Mouse (Mus musculus) adrenal gland, postnatal 36 days (tissue): ENCODE measurements at regions not wholly inside any gene's neighbourhood (a gene's known extent, or its start where the extent isn't known, plus 50 kb on each side); places are given as distances from the start of the nearest gene placed in this dataset.

ENCODE experiments used
- DNase-seq, 2 experiments: peaks; one replicate each; pipeline ENCODE4 v3.0.0; 2021; ENCODE audit warnings: mixed read lengths in 1 of 2

- DNase-seq = no peak
Measured at GRCm38 (mm10) chr13:16100253-16100652, 88.6 kb downstream of the Inhba start.

GRCm38 (mm10) chr13:16114837-16115236 lies 103.2 kb downstream of the Inhba start:
- no peak for DNase-seq

GRCm38 (mm10) chr13:16146686-16147085 lies 135.0 kb downstream of the Inhba start:
- DNase-seq = no peak

- DNase-seq = no peak
Measured at GRCm38 (mm10) chr13:16154926-16155325, 143.3 kb downstream of the Inhba start.

- no peak for DNase-seq
Measured at GRCm38 (mm10) chr13:16165204-16165894, 153.7 kb downstream of the Inhba start.

GRCm38 (mm10) chr13:16196692-16197091 lies 185.0 kb downstream of the Inhba start:
- DNase-seq = no peak

GRCm38 (mm10) chr13:16200046-16200445 lies 188.4 kb downstream of the Inhba start:
- DNase-seq = no peak

GRCm38 (mm10) chr13:16203147-16203546 lies 191.5 kb downstream of the Inhba start:
- DNase-seq = no peak

GRCm38 (mm10) chr13:16204097-16204496 lies 192.4 kb downstream of the Inhba start:
- no peak for DNase-seq

GRCm38 (mm10) chr13:16211482-16211881 lies 199.8 kb downstream of the Inhba start:
- no peak for DNase-seq

GRCm38 (mm10) chr13:16219877-16220276 lies 208.2 kb downstream of the Inhba start:
- DNase-seq = no peak

GRCm38 (mm10) chr13:16222942-16223600 lies 211.4 kb downstream of the Inhba start:
- no peak for DNase-seq

- DNase-seq = no peak
Measured at GRCm38 (mm10) chr13:16261145-16261544, 249.5 kb downstream of the Inhba start.

GRCm38 (mm10) chr13:16279974-16280373 lies 268.3 kb downstream of the Inhba start:
- DNase-seq = no peak

GRCm38 (mm10) chr13:16280742-16281141 lies 269.1 kb downstream of the Inhba start:
- no peak for DNase-seq

- DNase-seq = no peak
Measured at GRCm38 (mm10) chr13:16281777-16282176, 270.1 kb downstream of the Inhba start.

- no peak for DNase-seq
Measured at GRCm38 (mm10) chr13:16282230-16282629, 270.6 kb downstream of the Inhba start.

GRCm38 (mm10) chr13:16283336-16283735 lies 271.7 kb downstream of the Inhba start:
- no peak for DNase-seq

- no peak for DNase-seq
Measured at GRCm38 (mm10) chr13:16289633-16290032, 278.0 kb downstream of the Inhba start.

- peak; percentile 36 to 60 for DNase-seq
Measured at GRCm38 (mm10) chr13:16290784-16291183, 279.1 kb downstream of the Inhba start.

GRCm38 (mm10) chr13:16291661-16292291 lies 280.1 kb downstream of the Inhba start:
- DNase-seq = no peak

GRCm38 (mm10) chr13:16299756-16300155 lies 288.1 kb downstream of the Inhba start:
- DNase-seq = no peak

- no peak for DNase-seq
Measured at GRCm38 (mm10) chr13:16314669-16315068, 303.0 kb downstream of the Inhba start.
